In genomic region chr7:144612829-144613228, GRCm38 (mm10) we compare ENCODE assay signal across 15 mouse cellular contexts. TPM values are rescaled to one million over a fixed set of nuclear protein-coding genes. Genes with fewer than 3 reads are reported as not detected.
DNase-seq lines count a peak whose midpoint lies in the region; ATAC-seq and TF ChIP-seq lines count a peak whose summit lies in the region.
"Had no signal": no experiment of that assay in that cellular context is flagged by ENCODE, and none has a peak within 500 bp of the region (broad histone marks: within the 10 kb centered on the region; RNA-seq: fewer than 3 reads in every experiment).

No protein-coding gene starts in this region.

- WGBS in hindbrain, embryonic 15.5 days = 81% methylated on average over 4 of the region's 4 CpGs
- WGBS in hindbrain, embryonic 13.5 days = 82% methylated on average over 4 of the region's 4 CpGs
- 83% methylated on average over 4 of the region's 4 CpGs for WGBS in midbrain, embryonic 10.5 days
- 87% methylated on average over 4 of the region's 4 CpGs for WGBS in midbrain, embryonic 11.5 days
- 47% methylated on average over 4 of the region's 4 CpGs for WGBS in stomach, postnatal 0 days

- H3K27me3 ChIP-seq in hindbrain, embryonic 15.5 days = no peaks in the 10 kb centered on the region
- H3K27me3 ChIP-seq in hindbrain, embryonic 13.5 days = 0 out of 2 replicates have a peak, but pooled peaks cover 7% of the 10 kb centered on the region
- peaks cover 9% of the 10 kb centered on the region for H3K27me3 ChIP-seq in midbrain, embryonic 10.5 days (ENCODE audit: low read depth, poor library complexity, severe bottlenecking)
- no peaks in the 10 kb centered on the region for H3K27me3 ChIP-seq in midbrain, embryonic 11.5 days (ENCODE audit: control insufficient read depth, insufficient read depth, low read length)
- H3K27me3 ChIP-seq in stomach, postnatal 0 days (ENCODE audit: control insufficient read depth, insufficient read depth, low read length) = no peaks in the 10 kb centered on the region
- H3K27me3 ChIP-seq: embryonic facial prominence, embryonic 13.5 days; limb, embryonic 12.5 days; liver, embryonic 15.5 days had no signal

- no peak overlapping the region for H3K4me3 ChIP-seq in hindbrain, embryonic 15.5 days
- no peak overlapping the region for H3K4me3 ChIP-seq in hindbrain, embryonic 13.5 days
- H3K4me3 ChIP-seq in midbrain, embryonic 10.5 days = no peak overlapping the region
- H3K4me3 ChIP-seq in midbrain, embryonic 11.5 days (ENCODE audit: low read depth, low read length) = no peak overlapping the region
- no peak overlapping the region for H3K4me3 ChIP-seq in stomach, postnatal 0 days (ENCODE audit: low read depth, low read length)
- H3K4me3 ChIP-seq: embryonic facial prominence, embryonic 13.5 days; forebrain, embryonic 12.5 days; limb, embryonic 12.5 days; liver, embryonic 15.5 days had no signal

- DNase-seq in midbrain, embryonic 10.5 days (ENCODE audit: low spot score) = no peak
- DNase-seq in midbrain, embryonic 11.5 days (ENCODE audit: low spot score, missing footprints) = no peak
- DNase-seq in adipocyte (ENCODE audit: low spot score) = peak; percentile 10
- DNase-seq in stomach, postnatal 0 days (ENCODE audit: low spot score) = peak; percentile 31
- DNase-seq in right cerebral cortex, postnatal 36 days (ENCODE audit: low spot score in 2 of 2) = no peak
- DNase-seq: kidney, adult 9 months; thymus, postnatal 14 days had no signal

- peak; percentile 48; the same call in 1 of the 2 replicates for ATAC-seq in hindbrain, embryonic 15.5 days (ENCODE audit: low FRiP score, low read depth)
- no peak for ATAC-seq in hindbrain, embryonic 13.5 days (ENCODE audit: low FRiP score)
- ATAC-seq in midbrain, embryonic 11.5 days (ENCODE audit: low FRiP score) = no peak
- ATAC-seq in stomach, postnatal 0 days (ENCODE audit: low FRiP score, low TSS enrichment) = peak; percentile 41
- ATAC-seq: CD4-positive, CD25-positive, alpha-beta regulatory T cell, adult 4 months; inflammation-experienced regulatory T-cells, adult 6 months had no signal

- TF ChIP-seq EP300 in stomach, postnatal 0 days (optimal IDR thresholded peaks at IDR 0.05) = no peak

- no peak for TF ChIP-seq CTCF in stomach, postnatal 0 days (IDR thresholded peaks at IDR 0.05; ENCODE audit: low read depth)

- H3K9me3 ChIP-seq in hindbrain, embryonic 15.5 days = no peaks in the 10 kb centered on the region
- no peaks in the 10 kb centered on the region for H3K9me3 ChIP-seq in hindbrain, embryonic 13.5 days
- no peaks in the 10 kb centered on the region for H3K9me3 ChIP-seq in midbrain, embryonic 10.5 days (replicated peaks)
- H3K9me3 ChIP-seq in midbrain, embryonic 11.5 days (ENCODE audit: control insufficient read depth, low read length) = no peaks in the 10 kb centered on the region
- H3K9me3 ChIP-seq in stomach, postnatal 0 days (ENCODE audit: control insufficient read depth, low read length) = no peaks in the 10 kb centered on the region
- H3K9me3 ChIP-seq: embryonic facial prominence, embryonic 13.5 days; forebrain, embryonic 12.5 days; limb, embryonic 12.5 days; liver, embryonic 15.5 days had no signal

- H3K9ac ChIP-seq in hindbrain, embryonic 15.5 days = no peak overlapping the region
- no peak overlapping the region for H3K9ac ChIP-seq in hindbrain, embryonic 13.5 days
- no peak overlapping the region for H3K9ac ChIP-seq in midbrain, embryonic 11.5 days (ENCODE audit: low read length)
- H3K9ac ChIP-seq in stomach, postnatal 0 days (ENCODE audit: low read length) = 0 out of 2 replicates have a peak overlapping the region, but pooled peaks have one; percentile 8
- H3K9ac ChIP-seq: embryonic facial prominence, embryonic 13.5 days; forebrain, embryonic 12.5 days; limb, embryonic 12.5 days; liver, embryonic 15.5 days had no signal

- no peaks in the 10 kb centered on the region for H3K36me3 ChIP-seq in hindbrain, embryonic 15.5 days
- H3K36me3 ChIP-seq in hindbrain, embryonic 13.5 days = no peaks in the 10 kb centered on the region
- H3K36me3 ChIP-seq in midbrain, embryonic 10.5 days = peaks cover 92% of the 10 kb centered on the region
- H3K36me3 ChIP-seq in midbrain, embryonic 11.5 days (ENCODE audit: control insufficient read depth, insufficient read depth, low read length) = peaks cover 3% of the 10 kb centered on the region; the same call in 1 of the 2 replicates
- no peaks in the 10 kb centered on the region for H3K36me3 ChIP-seq in stomach, postnatal 0 days (ENCODE audit: control insufficient read depth, insufficient read depth, low read length)
- H3K36me3 ChIP-seq: embryonic facial prominence, embryonic 13.5 days; limb, embryonic 12.5 days; liver, embryonic 15.5 days had no signal

- H3K27ac ChIP-seq in hindbrain, embryonic 15.5 days (replicated peaks) = no peak overlapping the region
- no peak overlapping the region for H3K27ac ChIP-seq in hindbrain, embryonic 13.5 days
- peak overlapping the region; percentile 25 for H3K27ac ChIP-seq in midbrain, embryonic 10.5 days (replicated peaks)
- H3K27ac ChIP-seq in midbrain, embryonic 11.5 days (ENCODE audit: low read depth, low read length) = no peak overlapping the region
- H3K27ac ChIP-seq in stomach, postnatal 0 days (replicated peaks) = peak overlapping the region; percentile 77
- H3K27ac ChIP-seq: forebrain, embryonic 12.5 days; limb, embryonic 12.5 days; liver, embryonic 15.5 days had no signal

- no peak overlapping the region for H3K4me2 ChIP-seq in hindbrain, embryonic 15.5 days
- H3K4me2 ChIP-seq in hindbrain, embryonic 13.5 days = no peak overlapping the region
- no peak overlapping the region for H3K4me2 ChIP-seq in midbrain, embryonic 11.5 days
- no peak overlapping the region for H3K4me2 ChIP-seq in stomach, postnatal 0 days (replicated peaks; ENCODE audit: low read depth)
- H3K4me2 ChIP-seq: embryonic facial prominence, embryonic 13.5 days; forebrain, embryonic 12.5 days; limb, embryonic 12.5 days; liver, embryonic 15.5 days had no signal

- no peaks in the 10 kb centered on the region for H3K4me1 ChIP-seq in hindbrain, embryonic 15.5 days (replicated peaks)
- H3K4me1 ChIP-seq in hindbrain, embryonic 13.5 days (replicated peaks) = no peaks in the 10 kb centered on the region
- H3K4me1 ChIP-seq in midbrain, embryonic 10.5 days = no peaks in the 10 kb centered on the region
- no peaks in the 10 kb centered on the region for H3K4me1 ChIP-seq in midbrain, embryonic 11.5 days (ENCODE audit: control insufficient read depth, insufficient read depth, low read length)
- H3K4me1 ChIP-seq in stomach, postnatal 0 days (replicated peaks; ENCODE audit: control insufficient read depth, insufficient read depth) = no peaks in the 10 kb centered on the region; the same call in 1 of the 2 replicates
- H3K4me1 ChIP-seq: forebrain, embryonic 12.5 days; limb, embryonic 12.5 days; liver, embryonic 15.5 days had no signal

RNA-seq across cellular contexts. Expression of gene Fadd, which starts 30.6 kb away (rescaled TPM):
- 5.2 and 5.7 TPM in 2 replicates for polyA plus RNA-seq in hindbrain, embryonic 15.5 days (2015; fragmentation: Nextera tagmentation; extraction: Ambion mirVana)
- 5.1 and 5.4 TPM in 2 replicates for polyA plus RNA-seq in hindbrain, embryonic 13.5 days (2015; fragmentation: Nextera tagmentation; extraction: Ambion mirVana)
- polyA plus RNA-seq in midbrain, embryonic 10.5 days (2016; fragmentation: Nextera tagmentation; extraction: Ambion mirVana) = 11.0 and 11.6 TPM in 2 replicates
- polyA plus RNA-seq in midbrain, embryonic 11.5 days (2014; fragmentation: Nextera tagmentation; extraction: Ambion mirVana) = 8.5 and 8.9 TPM in 2 replicates
- 7.8 and 8.9 TPM in 2 replicates for polyA plus RNA-seq in stomach, postnatal 0 days (2015; fragmentation: Nextera tagmentation; extraction: Ambion mirVana)

RNA-seq across cellular contexts. Expression of gene Ppfia1, which starts 59.3 kb away (rescaled TPM):
- polyA plus RNA-seq in hindbrain, embryonic 15.5 days (2015; fragmentation: Nextera tagmentation; extraction: Ambion mirVana) = 23.1 and 24.4 TPM in 2 replicates
- polyA plus RNA-seq in hindbrain, embryonic 13.5 days (2015; fragmentation: Nextera tagmentation; extraction: Ambion mirVana) = 26.8 and 27.6 TPM in 2 replicates
- 39.6 and 44.0 TPM in 2 replicates for polyA plus RNA-seq in midbrain, embryonic 10.5 days (2016; fragmentation: Nextera tagmentation; extraction: Ambion mirVana)
- polyA plus RNA-seq in midbrain, embryonic 11.5 days (2014; fragmentation: Nextera tagmentation; extraction: Ambion mirVana) = 37.5 and 43.2 TPM in 2 replicates
- 15.2 and 16.1 TPM in 2 replicates for polyA plus RNA-seq in stomach, postnatal 0 days (2015; fragmentation: Nextera tagmentation; extraction: Ambion mirVana)

Comparison
In these comparisons a context has a peak if more than half of its experiments do, and no peak if none do; other contexts are left out.
1. ATAC-seq: peak in hindbrain, embryonic 15.5 days (single experiment) and stomach, postnatal 0 days (single experiment); none in hindbrain, embryonic 13.5 days (single experiment) and midbrain, embryonic 11.5 days (single experiment).
2. H3K27ac ChIP-seq: peak in midbrain, embryonic 10.5 days (single experiment) and stomach, postnatal 0 days (single experiment); none in hindbrain, embryonic 15.5 days (single experiment), hindbrain, embryonic 13.5 days (single experiment) and midbrain, embryonic 11.5 days (single experiment).
3. DNase-seq: peak in adipocyte (single experiment) and stomach, postnatal 0 days (single experiment); none in midbrain, embryonic 10.5 days (single experiment), midbrain, embryonic 11.5 days (single experiment) and right cerebral cortex, postnatal 36 days (0 of 2).